Mouse (Mus musculus) left cerebral cortex, postnatal 25 days (tissue): ENCODE results near the gene Lrp4. TPM values are rescaled to one million over a fixed set of nuclear protein-coding genes. Genes with fewer than 3 reads are reported as not detected.

Source experiments
- DNase-seq, 2 experiments: peaks; one replicate each; pipeline ENCODE4 v3.0.0; 2022; ENCODE audit warnings: low spot score in 2 of 2, mixed read lengths in 1 of 2
- intact Hi-C: fragments of 180-260 bp; cut with DNase I; formaldehyde crosslinking; loops from one replicate; pipeline ENCODE4 v1.15.1; 2025
- total RNA-seq, 2 experiments: library from RNA; stranded (reverse); gene quantifications; 2 replicates each; pipeline ENCODE4 v1.2.3; 2021

The Lrp4 gene
- total RNA-seq = 10 to 100 TPM; 24.9 to 25.2 TPM

GRCm38 (mm10) chr2:91457259-91457655 is at the start of gene Lrp4:
Gene Lrp4 (plus strand): TSS chr2:91457511.
- DNase-seq = no peak
- intact Hi-C loops = loop anchor here (5.0 kb wide), 1 partner anchor 130 kb away; no protein-coding TSS in a partner anchor

GRCm38 (mm10) chr2:91408031-91408430 is 49.3 kb upstream of the Lrp4 start:
- intact Hi-C loops = no loop called here
- no peak for DNase-seq

GRCm38 (mm10) chr2:91411473-91411872 is 45.8 kb upstream of the Lrp4 start:
- DNase-seq = no peak
- intact Hi-C loops = no loop called here

- DNase-seq = no peak
- intact Hi-C loops = no loop called here
Measured at GRCm38 (mm10) chr2:91412361-91412760, 45.0 kb upstream of the Lrp4 start.

GRCm38 (mm10) chr2:91413811-91414210 is 43.5 kb upstream of the Lrp4 start:
- DNase-seq = no peak
- intact Hi-C loops = no loop called here

GRCm38 (mm10) chr2:91421641-91422040 is 35.7 kb upstream of the Lrp4 start:
- no peak for DNase-seq
- intact Hi-C loops = no loop called here

GRCm38 (mm10) chr2:91424061-91424720 is 33.1 kb upstream of the Lrp4 start:
- intact Hi-C loops = no loop called here
- DNase-seq = no peak

GRCm38 (mm10) chr2:91426321-91426720 is 31.0 kb upstream of the Lrp4 start:
- intact Hi-C loops = no loop called here
- no peak for DNase-seq

- no peak for DNase-seq
- intact Hi-C loops = no loop called here
Measured at GRCm38 (mm10) chr2:91429146-91429545, 28.2 kb upstream of the Lrp4 start.

GRCm38 (mm10) chr2:91429915-91430599 is 27.3 kb upstream of the Lrp4 start:
- DNase-seq = no peak
- intact Hi-C loops = no loop called here

GRCm38 (mm10) chr2:91430600-91430919 is 26.8 kb upstream of the Lrp4 start:
- intact Hi-C loops = no loop called here
- no peak for DNase-seq

GRCm38 (mm10) chr2:91436713-91437112 is 20.6 kb upstream of the Lrp4 start:
- no peak for DNase-seq
- intact Hi-C loops = no loop called here

GRCm38 (mm10) chr2:91437116-91437815 is 20.0 kb upstream of the Lrp4 start:
- intact Hi-C loops = no loop called here
- DNase-seq = no peak

- no peak for DNase-seq
- intact Hi-C loops = no loop called here
Measured at GRCm38 (mm10) chr2:91439271-91439670, 18.0 kb upstream of the Lrp4 start.

GRCm38 (mm10) chr2:91439876-91440275 is 17.4 kb upstream of the Lrp4 start:
- intact Hi-C loops = no loop called here
- DNase-seq = no peak

- no peak for DNase-seq
- intact Hi-C loops = no loop called here
Measured at GRCm38 (mm10) chr2:91440686-91441085, 16.6 kb upstream of the Lrp4 start.

GRCm38 (mm10) chr2:91441715-91442114 is 15.6 kb upstream of the Lrp4 start:
- intact Hi-C loops = no loop called here
- no peak for DNase-seq

- intact Hi-C loops = no loop called here
- no peak for DNase-seq
Measured at GRCm38 (mm10) chr2:91442241-91442640, 15.1 kb upstream of the Lrp4 start.

GRCm38 (mm10) chr2:91444286-91444892 is 12.9 kb upstream of the Lrp4 start, which contains the start of gene 1110051M20Rik:
Gene 1110051M20Rik (minus strand): TSS chr2:91444704.
- DNase-seq = peak; percentile 89 to 92

GRCm38 (mm10) chr2:91449662-91450061 is 7.6 kb upstream of the Lrp4 start:
- intact Hi-C loops = no loop called here
- no peak for DNase-seq

More at GRCm38 (mm10) chr2:91444286-91444892, 12.9 kb upstream of the Lrp4 start, which contains the start of gene 1110051M20Rik:
- intact Hi-C loops = no loop called here
